Mouse (Mus musculus) T-helper 17 cell (primary cell): ENCODE measurements around the gene Rtp2.

Experiments
- in situ Hi-C, 2 experiments: fragments of 300-600 bp; cut with MboI, MseI; formaldehyde crosslinking; loops; 1 replicate in 1 of 2; 2 replicates in 1 of 2; pipeline ENCODE4 v1.15.1; 2025; ENCODE audit warnings: high pct_unique_total_duplicates in 2 of 2

The Rtp2 gene

GRCm38 (mm10) chr16:23897486-23897885, 34.7 kb downstream of the Rtp2 start:
- in situ Hi-C loops, result loop anchor here in 1 of 2 experiments (5.0 kb wide), 1 partner anchor 350 kb away; no protein-coding TSS in a partner anchor

- in situ Hi-C loops, result loop anchor here in 1 of 2 experiments (5.0 kb wide), 1 partner anchor 348 kb away; no protein-coding TSS in a partner anchor
Observed at GRCm38 (mm10) chr16:23895135-23895534, 37.1 kb downstream of the Rtp2 start.

- in situ Hi-C loops, result loop anchor here in 1 of 2 experiments (5.0 kb wide), 1 partner anchor 338 kb away; no protein-coding TSS in a partner anchor
Observed at GRCm38 (mm10) chr16:23890636-23891035, 41.6 kb downstream of the Rtp2 start, which contains the start of gene Sst. TSS of gene Sst (minus strand) at chr16:23890958.

- in situ Hi-C loops, result loop anchor here in 1 of 2 experiments (5.0 kb wide), 1 partner anchor 338 kb away; no protein-coding TSS in a partner anchor
Observed at GRCm38 (mm10) chr16:23890151-23890550, 42.0 kb downstream of the Rtp2 start.

GRCm38 (mm10) chr16:23887910-23888579, 44.1 kb downstream of the Rtp2 start:
- in situ Hi-C loops, result no loop called here

- in situ Hi-C loops, result no loop called here
Observed at GRCm38 (mm10) chr16:23885098-23885497, 47.1 kb downstream of the Rtp2 start.
